Mouse (Mus musculus) layer of hippocampus, adult 8-10 months (tissue): ENCODE measurements at regions not wholly inside any gene's neighbourhood (a gene's known extent, or its start where the extent isn't known, plus 50 kb on each side); places are given as distances from the start of the nearest gene placed in this dataset.
A peak's percentile ranks its signal among the peaks of the same experiment; 100 is the strongest.

Experiments
- DNase-seq, 2 experiments: peaks; one replicate each; pipeline ENCODE4 v3.0.0; 2022; ENCODE audit warnings: low spot score in 2 of 2

DNA sequence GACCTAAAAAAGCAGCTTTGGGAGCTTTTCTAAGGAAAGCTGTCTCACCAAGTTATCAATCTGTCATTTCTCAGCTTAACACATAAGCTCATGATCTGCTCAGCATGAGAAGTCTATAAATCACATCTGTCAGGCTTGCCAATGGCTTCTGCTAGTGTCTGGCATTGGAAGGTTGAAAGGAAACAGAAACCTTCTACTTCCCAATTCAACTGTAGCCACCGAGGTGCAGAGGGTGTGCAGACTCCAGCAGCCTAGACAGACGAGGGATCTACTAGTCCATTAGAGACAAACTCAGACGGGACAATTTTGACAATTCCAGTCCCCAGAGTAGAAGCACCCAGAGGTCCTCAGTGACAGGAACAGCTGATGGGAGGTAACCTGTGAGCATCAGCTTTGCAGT, 103.0 kb downstream of the Nab1 start:
- no peak for DNase-seq

DNA sequence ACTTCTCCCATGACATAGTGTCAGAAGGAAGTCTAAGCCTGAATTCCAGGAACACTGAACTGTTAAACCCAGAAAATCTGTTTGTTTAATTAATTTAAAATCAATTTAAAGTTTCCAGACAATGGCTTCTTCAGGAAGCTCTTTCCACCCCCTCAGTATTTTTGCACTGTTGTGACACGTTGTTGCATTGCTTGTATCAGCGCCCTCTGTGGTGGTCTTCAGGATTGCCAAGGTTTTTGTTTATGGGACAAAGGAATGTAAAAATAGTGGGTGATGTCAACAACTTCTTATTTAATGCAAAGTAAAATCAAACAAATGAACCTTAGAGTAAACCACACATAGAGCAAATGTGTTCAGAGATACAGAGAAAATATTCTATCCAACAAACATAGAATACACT, 107.5 kb downstream of the Nab1 start:
- DNase-seq: no peak

DNA sequence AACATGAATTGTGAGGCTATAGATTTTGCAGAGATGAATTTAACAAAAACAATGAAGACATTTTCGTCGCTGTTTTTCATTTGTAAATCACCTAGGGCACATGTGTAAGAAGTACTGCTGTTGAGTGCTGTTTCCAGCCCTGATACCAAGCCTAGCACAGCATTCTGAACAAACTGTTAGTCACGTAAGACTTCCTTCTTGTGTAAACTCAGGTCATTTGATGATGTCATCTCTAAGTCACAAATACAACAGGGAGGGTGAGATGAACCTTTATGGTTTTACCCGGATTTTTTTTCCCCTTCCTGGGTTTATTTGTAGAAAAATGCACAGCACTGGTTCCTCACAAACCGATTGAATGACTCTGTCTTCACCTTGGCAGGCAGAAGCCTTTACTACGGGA, 111.6 kb downstream of the Nab1 start:
- DNase-seq: no peak

DNA sequence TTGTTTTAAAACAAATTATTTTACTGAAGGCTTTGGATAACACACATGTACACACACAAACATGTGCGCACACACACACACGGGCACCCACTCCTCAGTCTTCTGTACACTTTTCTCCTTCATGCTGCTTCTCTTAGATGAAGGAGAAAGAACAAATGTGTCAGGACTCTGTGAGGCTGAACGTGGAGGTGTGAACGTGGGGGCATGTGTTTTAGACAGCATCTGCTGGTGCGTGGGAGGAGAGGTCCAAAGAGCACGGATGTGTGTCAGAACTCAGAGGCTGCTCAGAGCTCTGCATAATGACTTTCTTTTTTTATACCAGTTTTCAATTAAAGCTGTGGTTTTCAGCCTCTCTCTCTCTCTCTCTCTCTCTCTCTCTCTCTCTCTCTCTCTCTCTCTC, 112.4 kb downstream of the Nab1 start:
- DNase-seq: peak; percentile 5 to 17

DNA sequence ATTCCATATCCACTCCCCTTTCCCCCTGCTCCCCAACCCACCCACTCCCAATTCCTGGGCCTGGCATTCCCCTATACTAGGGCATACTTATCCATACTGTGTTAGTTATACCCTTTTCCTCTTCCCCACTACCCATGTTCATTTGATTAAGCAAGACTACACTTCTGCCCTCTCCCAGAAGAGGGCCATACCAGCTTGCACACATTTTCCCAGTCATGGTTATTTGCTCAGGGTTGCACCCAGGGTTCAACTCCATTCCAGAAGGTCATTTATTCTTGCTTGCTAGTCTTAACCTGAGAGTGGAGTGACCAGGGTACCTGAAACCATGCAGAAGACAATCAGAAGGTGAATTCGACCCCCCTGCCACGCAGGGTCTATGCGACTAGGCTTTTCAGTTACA, 113.4 kb downstream of the Nab1 start:
- no peak for DNase-seq

DNA sequence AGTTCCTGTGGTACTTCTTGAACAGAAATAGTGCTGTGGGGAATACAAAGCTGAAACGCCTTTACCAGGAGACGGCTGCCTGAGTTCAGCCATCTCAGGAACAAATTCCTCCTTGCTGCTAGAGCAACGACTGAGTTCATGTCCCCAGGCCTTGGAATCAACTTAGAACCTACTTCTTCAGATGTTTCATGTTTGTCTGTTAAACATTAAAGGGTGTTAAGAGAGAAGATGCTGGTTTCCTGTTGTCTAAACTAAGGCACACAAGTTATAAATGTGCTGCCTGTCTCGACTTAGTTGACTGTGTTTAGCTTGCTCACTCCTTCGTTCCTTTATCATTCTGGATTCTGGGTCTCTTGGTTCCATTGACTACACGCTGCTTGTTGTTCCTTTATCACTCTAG, 125.2 kb downstream of the Nab1 start:
- no peak for DNase-seq

DNA sequence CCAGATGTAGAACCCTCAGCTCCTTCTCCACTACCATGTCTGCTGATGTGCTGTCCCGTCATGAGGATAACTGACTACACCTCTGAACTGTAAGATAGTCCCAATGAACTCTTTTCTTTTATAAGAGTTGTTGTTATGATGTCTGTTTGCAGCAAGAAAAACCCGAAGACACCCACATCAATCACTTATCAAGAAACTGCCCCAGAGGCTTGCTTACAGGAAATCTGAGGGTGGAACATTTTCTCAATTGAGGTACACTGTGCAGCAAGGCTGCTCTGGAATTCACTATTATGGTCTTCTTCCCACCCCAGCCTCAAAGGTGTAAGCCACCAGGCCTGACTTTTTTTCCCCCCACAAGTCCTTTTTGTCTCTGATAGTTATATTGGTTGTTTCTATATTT, 125.8 kb downstream of the Nab1 start:
- DNase-seq: no peak

DNA sequence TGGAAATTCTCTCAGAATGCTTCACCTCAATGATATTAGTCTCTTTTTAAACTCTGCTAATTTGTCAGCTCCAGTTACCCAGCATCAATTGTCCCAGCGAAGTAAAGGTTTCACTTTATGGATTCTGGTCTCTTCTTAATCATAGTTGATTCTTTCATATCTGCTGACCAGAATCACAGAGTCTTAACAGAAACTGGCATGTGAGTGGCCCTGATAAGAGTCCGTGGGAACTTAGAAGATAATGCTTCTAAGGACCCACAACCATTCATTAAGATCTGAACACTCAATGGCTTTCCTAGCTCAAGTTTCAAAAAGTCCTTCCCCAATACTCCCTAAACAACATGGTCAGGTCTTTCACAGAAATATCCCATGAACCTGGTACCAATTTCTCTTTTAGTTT, 126.7 kb downstream of the Nab1 start:
- DNase-seq: no peak

DNA sequence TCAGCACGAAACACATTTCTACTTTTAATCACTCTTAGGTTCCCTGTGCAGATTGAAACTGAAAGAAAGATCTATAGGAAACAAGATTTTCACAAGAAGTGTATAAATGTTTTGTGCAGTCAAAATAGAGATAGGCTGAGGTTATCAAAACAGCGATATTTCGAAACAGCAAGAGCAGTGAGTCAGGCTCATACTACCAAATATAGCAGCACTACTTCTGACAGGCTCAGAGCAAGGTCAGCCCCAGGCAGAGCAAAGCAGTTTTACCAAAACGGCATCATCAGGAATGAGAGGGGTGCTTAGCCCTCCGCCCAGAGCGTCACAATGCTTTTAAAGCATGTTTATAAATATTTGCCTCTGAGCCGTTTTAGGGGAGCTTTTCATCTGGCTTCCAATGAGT, 133.4 kb upstream of the Gls start:
- no peak for DNase-seq

DNA sequence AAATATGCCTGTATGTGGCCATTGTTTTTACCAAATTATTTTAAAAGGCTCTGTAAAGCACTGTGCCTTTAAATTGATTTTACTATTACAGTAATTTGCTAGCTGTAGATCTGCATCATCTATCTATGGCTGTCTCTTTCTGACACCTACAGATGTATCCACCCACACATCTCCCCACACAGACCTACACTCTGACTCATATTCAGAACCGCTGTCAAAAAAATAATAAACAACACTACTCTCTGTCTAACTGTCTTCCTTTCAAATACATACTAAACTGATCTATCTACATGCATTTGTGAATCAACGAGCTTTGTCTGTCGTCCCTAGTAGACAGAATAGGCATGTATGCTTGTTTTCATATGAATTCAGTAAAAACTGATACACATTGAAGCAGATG, 130.6 kb upstream of the Gls start:
- no peak for DNase-seq

DNA sequence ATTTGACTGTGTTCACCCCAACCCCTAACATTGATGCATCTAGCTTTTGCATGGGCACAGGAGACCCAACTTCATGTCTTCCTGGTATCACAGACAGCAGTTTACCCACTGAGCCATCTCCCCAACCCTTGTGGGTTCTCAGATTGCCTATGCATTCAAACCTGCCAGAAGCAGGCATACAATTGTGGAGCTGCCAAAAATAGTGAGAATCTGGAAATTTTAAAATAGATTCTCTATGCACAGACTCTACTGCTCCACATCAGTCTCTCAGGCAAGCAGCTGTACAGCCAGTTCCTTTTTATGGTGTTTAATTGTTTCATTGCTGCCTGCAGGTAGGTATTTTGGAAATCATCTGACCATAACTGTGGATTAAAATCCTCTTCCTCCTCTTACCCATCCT, 129.9 kb upstream of the Gls start:
- DNase-seq: no peak

DNA sequence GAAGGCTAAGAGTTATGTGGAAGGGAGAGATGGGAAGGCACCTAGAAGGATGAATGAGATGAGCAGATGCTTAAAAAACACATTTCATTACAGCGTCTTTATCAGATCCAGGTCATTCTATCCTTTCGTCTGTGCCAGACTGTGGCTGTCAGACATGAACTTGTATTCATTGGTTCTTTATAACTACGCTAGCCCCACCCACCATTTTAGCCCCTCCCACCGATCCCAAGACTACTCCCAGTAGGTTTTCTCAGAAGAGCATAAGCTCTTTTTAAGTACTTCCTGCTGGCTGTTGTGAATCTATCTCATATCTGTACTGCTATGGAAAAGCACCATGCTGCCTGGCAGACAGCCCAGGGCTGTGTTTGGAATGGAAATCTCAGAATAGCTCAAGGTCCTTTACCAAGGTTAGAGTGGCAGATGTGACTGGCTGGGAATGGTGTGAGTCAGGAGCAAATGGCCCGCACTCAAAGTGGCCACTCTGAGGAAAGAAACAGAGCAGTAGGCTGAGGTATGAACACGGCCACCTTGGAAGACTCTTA, 121.1 kb upstream of the Gls start:
- DNase-seq: peak; percentile 23 to 25

DNA sequence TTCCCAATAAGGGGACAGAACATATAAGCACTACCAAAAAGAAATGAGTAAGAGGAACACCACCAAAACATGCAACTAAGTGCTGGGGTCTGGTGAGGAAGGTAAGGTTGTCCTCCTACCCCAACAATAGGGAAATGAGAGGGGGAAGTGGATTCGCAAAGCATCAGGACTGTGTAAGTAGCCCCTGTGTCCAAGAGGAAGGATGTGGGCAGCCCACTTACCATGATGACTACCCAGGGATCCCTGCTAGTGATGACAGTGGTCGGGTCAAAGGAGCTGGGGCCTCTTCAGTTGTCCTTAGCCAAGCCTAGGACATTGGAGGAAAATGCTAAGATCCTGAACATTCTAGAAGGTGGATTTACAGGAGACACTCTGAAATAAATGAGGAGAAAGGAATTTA, 109.1 kb upstream of the Gls start:
- DNase-seq: no peak

DNA sequence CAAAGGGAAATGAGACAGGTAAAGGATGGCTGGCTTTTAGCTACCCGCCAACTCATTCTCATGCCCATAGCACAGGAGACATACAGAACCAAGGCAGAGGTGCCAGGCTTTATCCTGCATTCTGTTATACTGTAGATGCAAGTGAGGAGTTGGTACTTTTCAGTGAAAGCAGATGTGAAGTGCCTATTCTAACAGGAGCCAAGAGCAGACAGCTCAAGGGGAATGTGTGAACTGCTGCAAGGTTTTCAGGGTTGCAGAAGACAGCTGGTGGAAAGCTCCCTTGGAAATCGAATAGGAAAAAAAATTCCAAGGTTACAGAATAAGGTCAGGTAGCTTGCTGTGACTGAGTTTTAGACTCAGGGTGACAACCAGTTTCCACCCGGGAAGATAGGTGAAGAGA, 105.7 kb upstream of the Gls start:
- DNase-seq: no peak

DNA sequence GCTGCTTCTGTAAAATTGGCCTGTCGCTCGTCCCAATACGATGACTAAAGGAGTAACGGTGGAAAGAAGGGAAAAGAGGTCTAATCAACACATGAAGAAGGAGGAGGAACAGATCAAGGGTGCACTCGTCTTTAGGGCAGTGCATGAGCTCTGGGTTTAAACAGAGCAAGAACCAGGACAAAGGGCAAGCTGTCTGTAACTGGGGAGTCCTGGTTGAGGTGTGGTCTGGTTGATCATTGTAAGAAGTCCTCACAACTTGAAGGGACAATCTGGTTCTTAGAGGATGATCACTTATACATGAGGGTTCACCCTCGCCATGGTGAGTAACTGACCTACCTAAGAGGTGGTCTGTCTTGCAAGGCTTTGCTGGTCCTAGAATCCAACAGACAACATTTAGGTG, 105.2 kb upstream of the Gls start:
- DNase-seq: no peak

DNA sequence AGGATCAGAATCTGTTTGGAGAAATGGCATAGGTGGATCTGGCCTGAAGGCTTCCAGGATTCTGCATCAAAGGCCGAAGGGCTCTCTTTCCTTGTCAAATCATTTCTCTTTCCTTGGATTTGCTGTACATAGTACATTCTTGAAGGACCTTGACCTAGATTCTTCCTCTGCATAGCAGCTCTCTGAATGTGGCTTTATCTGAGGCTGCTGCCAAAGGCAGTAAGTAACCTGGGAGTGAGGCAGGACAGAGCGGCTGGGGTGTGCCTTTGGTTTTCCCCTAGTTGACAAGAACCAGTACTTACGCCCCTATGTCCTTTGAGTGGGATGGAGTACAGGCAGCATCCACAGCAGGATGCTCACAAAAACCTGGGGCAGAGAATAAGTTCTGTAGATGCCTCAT, 103.7 kb upstream of the Gls start:
- DNase-seq: no peak

DNA sequence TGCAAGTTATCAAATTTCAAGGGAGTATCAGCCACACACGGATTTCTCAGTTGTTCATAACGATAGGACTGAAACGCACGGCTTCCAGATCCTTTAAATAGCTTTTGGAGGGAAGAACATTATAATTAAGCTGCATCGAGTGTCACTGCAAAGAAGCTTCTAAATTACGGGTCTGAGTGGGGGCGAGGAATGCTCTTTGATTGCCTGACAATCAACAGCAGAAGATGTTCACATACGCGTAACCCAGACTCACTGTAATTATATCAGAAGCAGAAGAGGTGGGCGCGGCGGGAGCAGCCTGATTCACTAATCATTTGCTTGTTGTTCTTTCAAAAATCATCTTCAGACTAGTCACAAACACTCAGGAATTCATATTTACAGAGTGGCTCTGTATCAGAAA, 99.0 kb upstream of the Gls start:
- peak in 1 of 2 experiments; percentile 32 for DNase-seq

DNA sequence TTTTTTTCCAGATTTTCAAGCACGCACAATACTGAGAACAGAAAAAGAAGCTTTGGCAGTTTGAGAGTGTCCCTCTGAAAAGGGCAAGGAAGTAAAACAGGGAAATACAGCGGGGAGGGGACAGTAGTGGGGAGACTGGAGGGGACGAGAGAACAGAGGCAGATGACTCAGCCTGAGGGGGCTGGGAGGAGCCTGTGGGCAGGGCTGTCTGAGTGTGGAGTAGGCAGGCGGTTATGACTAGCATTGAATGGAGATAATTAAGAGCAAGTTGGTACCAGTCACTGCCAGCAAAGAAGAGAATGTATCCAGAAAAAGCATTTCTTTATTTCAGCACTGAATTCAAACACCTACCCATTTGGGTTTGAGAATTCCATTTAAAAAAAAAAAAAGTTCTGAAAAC, 98.4 kb upstream of the Gls start:
- DNase-seq: peak; percentile 32 to 35

DNA sequence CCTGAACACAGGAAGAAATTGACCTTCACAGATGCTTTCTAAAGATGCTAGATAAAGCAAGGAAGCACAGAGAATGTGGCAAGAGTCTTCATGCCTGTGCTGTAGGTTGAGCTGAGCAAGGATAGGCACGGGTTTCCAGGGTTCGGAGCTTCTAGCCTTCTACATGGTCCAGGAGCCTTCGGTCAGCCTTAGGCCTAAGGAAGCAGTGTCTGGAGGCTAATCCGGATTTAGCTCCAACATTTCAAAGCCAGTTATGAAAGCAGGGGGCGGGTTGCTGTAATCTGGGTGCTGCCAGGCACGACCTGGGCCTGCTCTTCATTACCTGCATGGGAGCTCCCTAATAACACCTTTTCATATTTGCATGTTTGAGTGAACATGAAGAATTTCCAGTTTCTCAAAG, 97.5 kb upstream of the Gls start:
- DNase-seq: no peak

DNA sequence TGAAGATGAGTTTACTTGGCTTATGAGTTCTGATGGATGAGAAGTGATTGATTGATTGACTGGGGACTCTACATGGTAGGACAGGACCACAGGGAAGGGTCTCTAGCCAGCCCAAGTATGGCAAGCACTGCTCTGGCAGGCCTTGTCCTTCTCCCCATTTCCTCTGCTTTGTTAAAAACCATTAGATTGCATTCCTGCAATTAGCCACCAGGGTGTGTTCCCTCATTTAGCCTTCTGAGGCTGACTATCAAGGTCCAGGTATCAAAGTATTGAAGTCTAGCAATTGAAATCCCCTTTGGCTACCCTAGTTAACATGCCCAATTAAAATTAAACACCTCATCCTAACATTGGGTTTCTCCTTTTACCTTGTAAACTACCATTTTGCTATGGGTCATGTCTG, 95.5 kb upstream of the Gls start:
- DNase-seq: no peak

DNA sequence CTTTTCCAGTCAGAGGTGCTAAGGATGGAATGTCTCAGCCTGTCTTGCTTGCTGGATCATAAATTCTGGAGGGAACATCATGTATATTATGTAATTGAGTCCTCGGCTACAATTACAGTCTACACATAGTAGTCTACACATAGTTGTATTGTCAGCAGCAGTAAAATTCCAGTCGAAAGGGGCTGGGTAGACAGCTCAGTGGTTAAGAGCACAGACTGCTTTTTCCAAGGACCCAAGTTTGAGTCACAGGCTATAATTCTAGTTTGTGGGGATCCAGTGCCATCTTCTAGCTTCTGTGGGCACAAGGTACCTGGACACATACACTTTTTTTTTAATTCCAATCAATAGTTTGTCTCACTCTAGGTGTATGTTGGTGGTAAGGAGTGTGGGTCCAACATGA, 91.3 kb upstream of the Gls start:
- no peak for DNase-seq

DNA sequence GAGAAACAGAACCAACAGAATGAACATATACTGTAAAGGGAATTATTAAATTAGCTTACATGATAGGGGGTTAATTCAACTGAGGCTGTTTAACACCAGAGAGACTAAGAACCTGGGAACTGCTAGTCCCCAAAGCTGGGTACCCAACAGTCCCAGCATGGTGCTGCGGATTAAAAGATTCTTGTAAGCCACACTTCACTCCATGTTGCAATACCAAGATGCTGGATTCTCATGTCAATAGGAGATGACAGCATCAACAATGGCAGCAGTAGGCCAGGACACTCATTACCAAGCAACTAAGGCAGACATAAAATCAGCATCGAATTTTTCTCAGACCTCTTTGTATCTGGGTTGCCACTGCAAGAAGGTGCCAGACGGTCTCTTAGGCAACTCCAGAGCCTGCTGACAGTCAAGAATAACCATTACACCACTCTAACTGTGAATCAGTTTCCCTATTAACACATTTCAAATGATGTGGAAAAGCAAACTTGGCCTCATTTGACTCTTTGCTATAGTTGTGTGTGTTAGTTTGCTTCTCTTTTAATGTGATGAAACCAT, 79.1 kb upstream of the Gls start:
- DNase-seq: no peak

DNA sequence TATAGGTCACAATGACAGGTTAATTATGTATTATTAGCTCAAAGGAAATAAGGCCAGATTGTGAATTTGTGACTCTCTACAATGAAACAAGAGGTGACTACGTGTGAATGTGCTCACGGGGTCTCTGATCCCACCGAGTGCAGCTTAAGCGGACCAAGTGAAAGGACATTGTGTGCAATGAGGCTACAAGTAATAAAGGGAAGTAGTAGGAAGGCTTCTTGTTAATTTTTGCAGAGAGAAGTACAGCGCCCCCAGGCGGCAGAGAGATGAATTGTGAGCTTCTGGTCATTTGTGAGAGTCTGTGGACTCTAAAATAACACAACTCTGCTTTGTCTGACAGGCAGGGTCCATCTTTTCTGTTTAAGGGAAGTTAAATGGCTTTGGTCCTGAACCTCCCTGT, 73.9 kb upstream of the Gls start:
- peak in 1 of 2 experiments; percentile 32 for DNase-seq
